Mouse (Mus musculus) naive thymus-derived CD4-positive, alpha-beta T cell, adult 2 months (primary cell): ENCODE data around the gene Igf2.

ENCODE experiments used
- DNase-seq: peaks from one replicate; pipeline ENCODE4 v3.0.0-alpha.2; 2011; ENCODE audit warnings: low read depth

The Igf2 gene

DNA sequence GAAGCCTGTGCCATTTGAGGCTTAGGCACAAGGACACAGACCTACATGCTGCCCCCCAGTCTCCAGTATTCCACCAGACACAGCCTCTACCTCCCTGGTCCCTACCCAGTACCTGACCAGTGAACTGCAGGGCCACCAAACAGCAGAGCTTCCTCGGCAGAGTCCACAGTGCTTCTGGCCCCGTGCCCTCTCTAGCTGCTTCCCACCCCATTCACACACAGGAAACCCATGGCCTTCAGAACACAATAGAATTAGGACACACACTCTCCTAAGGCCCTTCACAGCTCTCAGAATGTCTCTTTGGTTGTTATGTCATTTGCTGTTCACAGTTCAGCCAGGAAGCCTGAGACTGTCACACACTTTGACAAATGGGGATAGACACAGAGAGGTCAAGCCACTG lies at the start of gene Igf2:
Gene Igf2 (minus strand): TSS at position 158 of the 400 bp plus-strand sequence.
- no peak for DNase-seq

DNA sequence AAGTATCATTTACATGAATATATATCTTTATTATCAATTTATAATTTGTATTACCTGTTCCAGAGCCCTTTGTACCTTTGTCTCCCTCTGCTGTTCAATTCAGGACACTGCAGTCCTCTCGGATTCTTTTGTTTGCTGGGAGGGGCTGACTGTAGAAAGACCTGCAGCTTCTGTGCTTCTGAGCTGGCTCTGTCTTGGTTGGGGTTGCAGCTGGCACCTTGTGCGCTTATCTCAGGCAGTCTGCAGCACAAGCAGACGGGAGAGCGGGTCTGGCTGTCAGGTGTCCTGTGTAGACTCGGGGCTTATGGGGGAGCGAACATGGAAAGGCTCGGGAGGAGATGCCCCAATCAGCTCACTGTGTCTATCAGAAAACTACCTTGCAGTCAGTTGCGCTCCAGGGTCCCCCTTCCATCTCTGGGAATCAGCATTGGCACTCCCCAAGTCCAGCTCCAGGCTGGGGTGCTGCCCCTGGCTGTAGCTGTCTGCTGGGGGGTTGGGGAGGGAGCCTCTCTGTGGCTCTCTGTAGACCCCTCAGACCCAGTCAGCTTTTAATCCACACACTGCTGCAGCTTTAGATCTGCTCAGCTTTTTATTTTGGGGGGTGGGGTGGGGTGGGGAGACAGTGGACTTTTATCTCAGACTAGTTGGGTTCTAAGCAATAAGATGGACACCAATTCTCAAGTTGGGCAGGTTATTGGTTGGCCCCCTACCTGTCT lies 48.3 kb upstream of the Igf2 start:
- peak; percentile 55 for DNase-seq

DNA sequence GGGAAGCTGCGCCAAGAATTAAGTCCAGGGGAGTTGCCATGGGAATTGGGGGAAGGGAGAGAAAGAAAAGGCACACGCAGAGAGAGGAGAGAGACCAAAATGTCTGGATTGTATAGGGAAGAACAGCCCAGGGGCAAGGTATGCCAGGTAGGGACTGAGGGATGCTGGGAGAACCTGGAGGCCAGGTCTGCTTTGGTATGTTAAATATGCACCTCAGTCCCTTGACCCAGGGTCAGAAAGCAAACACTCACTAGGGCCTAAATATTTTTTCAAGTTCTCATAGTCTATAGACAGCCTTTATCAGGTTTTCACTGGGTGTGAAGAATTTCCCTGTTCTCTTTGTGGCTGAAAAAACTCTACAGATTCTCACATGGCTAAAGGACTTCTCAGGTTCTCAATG lies 40.3 kb upstream of the Igf2 start:
- DNase-seq = no peak

DNA sequence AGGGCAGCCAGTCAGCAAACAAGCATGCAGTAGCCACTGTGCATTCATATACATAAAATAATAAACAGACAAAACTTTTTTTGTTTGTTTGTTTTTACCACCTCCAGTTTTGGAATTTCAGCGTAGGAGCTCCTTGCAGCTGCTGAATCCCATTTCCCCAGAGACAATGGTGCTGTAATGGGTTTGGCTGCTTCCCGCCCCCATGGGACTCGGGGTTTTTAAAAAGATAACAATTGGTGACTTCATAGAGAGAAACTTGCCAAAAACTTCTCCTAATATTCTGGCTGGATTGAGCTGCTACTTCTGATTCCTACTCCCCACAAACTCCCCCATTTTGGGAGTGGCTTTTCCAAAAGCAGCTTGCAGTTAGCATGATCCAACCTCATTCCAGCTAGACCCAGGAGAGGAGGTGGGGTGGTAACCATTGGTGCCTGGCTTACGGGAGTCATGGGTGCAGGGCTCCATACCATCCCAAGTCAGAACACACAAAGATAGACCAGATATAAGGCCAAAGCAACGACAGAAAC lies 32.8 kb upstream of the Igf2 start:
- DNase-seq = no peak

DNA sequence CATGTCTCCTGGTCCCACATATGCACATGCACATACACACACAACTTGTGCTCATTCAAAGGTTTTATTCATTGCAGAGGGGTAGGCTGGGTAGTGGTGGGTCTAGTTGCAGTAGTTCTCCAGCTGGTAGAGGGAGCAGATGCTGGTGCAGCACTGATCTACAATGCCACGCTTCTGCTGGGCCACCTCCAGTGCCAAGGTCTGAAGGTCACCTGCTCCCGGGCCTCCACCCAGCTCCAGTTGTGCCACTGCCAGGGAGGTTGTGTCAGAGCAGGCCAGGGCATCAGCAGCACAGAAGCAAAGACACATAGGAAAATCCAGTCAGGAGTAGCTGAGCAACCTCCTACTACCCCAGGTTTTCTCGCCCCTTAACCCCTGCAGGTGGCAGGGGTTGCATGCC lies 12.0 kb upstream of the Igf2 start:
- DNase-seq = no peak

DNA sequence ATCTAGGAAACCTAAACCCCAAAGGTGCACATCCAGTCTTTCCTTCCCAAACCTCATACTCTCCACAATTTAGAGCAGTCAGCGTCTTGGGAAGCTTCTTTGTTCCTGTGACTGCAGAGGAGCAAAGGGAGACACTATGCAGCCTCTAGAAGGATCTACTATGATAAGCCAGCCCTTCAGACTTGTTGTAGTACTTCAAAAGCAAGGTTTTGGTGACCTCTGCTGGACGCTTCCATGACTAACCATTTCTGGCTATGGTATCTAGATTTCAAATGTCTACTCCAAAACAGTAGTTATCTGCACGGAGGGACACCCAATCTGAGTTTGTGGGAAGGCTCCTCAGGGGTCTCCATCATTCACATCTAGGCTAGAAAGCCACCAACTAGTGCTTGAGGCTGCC lies 9.0 kb upstream of the Igf2 start:
- peak; percentile 29 for DNase-seq

DNA sequence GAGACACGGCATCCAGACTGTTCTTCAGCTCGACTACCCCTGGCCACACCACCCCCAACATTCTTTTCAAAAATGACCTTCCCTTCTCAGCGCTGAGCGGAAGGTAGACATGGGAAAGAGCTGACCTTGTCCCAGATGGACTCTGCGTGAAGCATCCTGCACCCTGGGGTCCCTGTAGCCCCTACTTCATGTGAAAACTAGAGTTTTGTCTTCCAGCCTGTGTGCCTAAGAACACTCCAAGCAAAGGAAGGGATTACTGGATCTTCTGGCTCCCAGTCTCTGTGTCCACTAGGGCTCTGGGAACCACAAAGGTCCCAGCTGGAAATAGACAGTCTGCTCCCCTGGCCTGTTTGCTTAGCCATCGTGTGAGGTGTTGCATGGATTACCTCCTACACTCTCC lies 8.5 kb upstream of the Igf2 start:
- DNase-seq = no peak

DNA sequence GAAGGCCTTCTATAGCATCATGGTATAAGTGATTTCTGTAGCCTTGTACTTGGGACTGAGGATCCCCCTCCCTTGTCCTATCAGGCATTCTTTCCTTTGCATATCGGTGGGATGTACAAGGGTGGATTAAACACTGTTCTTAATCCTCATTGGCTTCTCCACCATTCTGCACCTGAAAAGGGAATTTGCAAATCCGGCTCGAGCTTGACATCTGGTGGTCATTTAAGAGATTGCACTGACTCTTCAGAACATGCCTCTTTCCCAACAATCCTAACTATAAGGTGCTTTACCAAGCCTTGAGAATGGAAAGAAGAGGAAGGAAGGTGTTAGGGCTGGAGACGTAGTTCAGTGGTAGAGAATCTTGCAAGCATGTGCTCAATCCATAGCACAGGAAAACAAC lies 5.5 kb upstream of the Igf2 start:
- peak; percentile 47 for DNase-seq

DNA sequence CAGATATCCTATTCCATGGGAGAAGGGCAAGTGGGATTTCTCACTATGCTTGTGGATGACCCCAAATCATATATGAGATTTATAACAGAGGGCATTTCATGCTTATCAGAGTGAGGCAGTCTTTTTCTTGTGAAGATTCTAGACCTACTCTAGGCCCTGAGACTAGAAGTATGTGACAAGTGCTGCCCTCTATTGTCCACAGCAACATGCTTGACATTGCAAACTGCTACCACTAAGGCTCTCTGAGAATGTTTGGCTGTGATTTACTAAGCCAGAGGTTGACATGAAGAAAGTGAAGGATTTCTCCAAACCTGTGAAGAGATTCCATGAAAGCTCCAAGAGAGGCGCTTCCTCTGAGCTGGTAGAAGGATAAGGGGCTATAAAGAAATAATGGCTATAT lies 4.5 kb upstream of the Igf2 start:
- no peak for DNase-seq

DNA sequence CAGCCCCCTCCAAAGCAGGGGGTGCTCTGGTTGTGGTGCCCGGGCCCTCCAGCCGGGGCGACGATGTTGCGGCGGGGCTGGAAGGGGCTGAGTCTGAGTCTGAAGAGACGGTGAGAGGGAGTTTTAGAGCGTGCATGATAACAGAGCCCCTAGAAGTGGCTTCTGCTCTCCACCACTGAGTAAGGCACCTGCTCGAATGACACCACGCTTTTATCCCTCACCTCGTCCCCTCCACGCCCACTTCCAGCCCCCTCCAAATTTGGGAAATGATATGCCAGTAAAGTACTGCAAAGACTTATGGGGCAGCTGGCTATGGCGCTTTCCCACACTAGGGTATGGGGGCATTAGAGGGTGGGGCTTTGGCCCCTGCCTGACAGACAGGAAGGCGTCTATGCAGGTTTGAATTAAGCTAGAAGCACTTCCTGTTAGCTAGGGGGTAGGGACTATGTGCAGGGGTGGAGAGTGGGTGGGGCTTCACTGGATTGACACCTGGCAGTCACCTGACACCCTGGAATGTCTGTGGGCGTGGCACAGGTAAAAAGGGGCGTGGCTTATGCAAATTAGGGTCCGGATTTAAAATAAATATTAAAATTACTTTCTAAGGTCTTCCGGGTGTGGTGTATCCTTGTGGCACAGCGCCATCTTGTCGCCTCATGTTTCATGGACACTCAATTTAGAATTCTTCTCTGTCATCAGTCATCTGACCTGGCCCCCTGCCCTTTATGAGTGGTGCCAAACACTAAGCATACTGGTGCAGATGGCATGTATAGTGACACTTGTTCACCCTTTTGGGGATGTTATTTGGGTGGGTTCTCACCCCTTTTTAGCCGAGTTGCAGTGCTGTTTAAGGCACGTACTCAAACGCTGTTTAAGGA lies 3.4 kb upstream of the Igf2 start, which contains the start of gene Gm49394:
Gene Gm49394 (minus strand): TSS at position 192 of the 875 bp plus-strand sequence.
- no peak for DNase-seq

DNA sequence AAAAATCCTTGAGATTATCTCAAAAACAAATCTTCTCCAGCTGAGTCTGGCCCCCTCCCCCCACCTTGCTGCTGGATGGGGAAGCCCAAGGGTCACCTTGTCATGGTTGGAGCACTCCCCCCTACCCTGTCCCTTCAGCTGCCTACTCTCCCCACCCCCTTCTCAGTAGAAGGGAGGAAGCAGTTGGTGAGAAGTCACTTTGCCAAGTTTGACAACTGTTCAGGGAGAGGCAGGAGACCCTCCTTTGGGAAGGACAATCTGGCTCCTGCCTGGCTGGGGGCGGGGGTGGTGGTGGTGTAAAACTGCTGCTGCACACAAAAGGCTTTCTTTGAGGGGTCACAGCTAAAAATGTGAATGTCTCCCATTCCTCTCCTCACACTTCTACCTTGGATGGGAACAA lies 1.7 kb upstream of the Igf2 start:
- DNase-seq = no peak

DNA sequence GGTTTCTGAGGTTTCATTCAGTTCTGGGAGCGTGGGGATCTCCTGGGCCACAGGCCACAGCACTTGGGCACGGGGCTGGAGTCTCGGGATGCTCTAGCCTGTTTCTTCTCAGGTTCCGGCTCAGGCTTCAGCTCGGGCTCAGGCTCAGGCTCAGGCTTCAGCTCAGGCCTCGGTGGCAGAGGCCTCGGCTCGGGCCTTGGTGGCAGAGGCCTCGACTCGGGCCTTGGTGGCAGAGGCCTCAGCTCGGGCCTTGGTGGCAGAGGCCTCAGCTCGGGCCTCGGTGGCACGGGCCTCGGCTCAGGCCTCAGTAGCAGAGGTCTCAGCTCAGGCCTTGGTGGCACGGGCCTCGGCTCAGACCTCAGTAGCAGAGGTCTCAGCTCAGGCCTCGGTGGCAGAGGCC lies 905 bp upstream of the Igf2 start:
- no peak for DNase-seq

DNA sequence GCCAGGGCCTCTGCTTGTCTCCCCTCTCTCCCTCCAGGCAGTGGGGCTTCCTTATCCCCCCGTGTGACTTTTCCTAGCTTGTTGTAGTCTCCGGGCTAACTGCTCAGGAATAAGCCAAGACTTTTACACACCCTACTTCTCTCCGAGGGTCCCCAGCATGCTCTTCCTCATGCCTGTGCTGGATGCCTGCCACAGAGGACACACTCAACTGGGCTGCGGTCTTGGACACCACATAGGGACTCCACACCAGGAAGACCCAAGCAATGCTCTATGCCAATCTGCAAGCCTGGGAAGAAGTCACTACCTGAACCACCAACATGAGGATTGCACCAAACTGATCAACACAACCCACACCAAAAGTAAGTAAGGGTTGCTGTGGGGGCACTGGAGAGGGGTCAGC lies 507 bp downstream of the Igf2 start:
- no peak for DNase-seq

DNA sequence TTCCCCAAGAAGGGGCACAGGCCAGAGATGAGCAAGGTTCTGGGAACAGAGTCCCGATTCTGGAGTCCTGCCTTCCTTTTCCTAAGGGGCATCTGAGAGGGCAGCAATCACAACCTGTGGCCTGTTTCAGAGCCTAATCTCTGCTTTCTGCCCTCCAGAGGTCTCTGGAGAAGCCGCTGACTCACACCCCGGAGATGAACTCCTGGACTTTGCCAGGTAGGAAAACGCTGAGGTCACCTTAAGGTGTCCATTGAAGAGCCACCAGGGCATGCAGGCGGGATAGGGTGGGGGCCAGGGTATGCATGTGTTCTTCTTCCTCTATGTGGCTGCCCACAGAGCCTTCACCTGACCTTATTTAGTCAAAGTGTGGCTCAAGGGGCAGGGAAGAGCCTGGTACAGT lies 1.3 kb downstream of the Igf2 start:
- DNase-seq = no peak

DNA sequence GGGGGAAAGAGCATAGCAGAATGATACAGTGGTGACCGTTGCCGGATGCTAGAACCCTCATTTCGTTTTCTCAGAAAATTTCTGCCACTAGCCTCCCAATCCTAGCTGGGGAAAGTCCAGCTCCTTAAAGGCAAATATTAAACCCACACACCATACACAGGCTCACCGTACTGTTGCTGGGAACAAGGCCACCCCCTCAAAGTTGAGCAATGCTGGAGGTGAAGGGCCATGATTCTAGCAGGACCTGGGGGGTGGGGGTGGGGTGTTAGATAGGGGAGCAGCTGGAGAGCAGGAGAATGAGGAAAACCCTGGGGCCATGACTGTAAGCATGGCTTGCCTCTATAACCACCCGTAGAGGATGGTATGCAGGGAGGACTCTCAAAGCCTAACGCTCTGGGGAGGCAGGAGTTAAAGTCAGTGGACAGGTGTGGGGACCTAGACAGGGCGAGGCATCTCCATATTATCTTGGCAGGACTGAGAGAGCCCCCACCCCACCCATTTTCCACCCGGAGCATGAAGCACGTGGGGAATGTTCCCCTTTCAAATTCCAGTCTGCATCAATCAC lies 2.1 kb downstream of the Igf2 start:
- DNase-seq = no peak

DNA sequence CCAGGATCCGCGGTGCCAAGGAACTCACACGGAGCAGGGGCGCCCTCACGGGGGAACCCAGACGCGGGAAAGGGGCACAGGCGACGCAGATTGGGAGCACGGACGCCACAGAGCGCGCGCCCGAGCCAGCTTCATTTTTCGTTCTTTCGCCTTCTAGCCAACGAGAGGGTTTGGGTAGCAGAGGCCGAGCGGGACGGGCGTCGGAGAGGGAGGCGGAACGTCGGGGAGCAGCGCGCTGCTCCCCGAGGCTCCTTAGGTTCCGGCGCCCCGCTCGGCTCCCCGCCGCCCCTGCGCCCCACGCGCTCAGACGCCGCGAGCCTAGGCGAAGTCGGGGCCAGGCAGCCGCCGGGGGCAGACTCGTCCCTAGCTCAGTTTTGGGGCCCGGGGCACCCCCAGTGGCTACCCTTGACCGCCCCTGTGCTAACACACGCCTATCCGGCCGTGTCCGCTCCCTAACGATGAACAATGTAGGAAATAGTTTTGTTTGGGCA lies 2.6 kb downstream of the Igf2 start:
- no peak for DNase-seq

DNA sequence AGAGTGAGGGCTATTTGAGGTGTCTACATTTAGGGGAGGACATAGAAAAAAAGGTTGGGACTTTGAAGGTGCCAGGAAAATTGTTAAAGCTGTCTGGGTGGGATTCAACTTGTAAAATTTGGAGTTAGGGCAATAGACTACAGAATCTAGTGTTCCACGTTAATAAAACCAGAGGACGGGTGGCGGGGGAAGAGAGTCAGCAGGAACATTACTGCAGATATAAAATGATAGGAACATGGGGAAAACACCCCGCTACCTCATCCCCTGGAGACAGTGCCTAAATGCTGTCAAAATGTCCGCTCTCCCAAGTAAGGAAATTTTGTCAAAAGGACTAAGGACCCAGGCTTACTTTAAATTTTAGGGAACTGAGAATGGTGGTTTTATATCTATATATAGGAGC lies 3.5 kb downstream of the Igf2 start:
- DNase-seq = no peak

DNA sequence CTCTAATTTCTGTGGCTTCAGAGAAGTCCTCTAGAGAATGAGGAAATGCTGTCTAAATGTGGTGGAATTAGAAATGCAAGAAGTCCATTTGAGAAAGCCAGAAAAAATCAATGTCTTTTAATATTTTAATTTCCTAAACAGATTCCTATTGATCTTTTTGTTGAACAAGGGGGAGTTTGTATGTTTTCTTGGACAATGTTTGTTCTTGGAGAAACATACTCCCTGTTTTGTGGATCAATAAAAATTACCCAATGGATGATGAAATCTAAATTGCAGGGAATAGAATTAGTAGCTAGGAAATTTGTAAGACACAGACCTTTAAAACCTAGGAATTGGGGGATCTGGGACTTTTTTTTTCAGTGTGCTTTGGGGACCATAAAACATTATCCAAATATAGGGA lies 4.8 kb downstream of the Igf2 start:
- DNase-seq = no peak

DNA sequence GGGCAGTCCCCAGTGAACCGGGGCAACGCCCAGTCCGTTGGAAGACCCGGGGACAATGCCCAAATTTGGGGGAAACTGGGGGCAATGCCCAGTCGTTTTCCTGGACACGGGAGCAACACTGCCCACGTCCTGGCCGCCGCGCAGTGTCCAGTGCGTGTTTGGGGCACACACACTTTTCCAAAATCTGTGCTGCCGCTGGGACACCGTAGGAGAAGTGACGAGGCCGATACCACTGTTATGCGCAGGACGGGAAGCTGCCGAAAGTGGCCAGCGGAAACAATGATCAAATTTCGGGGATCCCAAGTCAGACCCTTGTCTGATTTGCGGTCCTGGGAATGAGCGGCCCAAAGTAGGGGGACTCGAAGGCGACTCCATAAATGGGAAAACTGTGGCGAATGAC lies 5.6 kb downstream of the Igf2 start:
- DNase-seq = no peak

DNA sequence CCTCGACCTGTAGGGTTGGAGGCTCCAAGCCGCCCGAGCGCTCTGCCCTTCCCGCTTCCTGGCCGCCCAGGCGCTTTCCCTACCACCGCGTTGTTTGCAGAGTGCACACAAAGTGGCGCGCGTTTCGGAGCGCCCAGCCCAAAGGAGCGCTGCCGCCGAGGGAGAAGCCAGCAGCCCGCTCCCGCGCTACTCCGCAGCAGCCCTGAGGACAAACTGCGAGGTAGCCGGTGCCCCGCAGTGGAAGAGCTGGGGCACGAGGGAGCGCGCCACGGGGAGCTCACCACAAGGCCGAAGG lies 6.0 kb downstream of the Igf2 start:
- no peak for DNase-seq

DNA sequence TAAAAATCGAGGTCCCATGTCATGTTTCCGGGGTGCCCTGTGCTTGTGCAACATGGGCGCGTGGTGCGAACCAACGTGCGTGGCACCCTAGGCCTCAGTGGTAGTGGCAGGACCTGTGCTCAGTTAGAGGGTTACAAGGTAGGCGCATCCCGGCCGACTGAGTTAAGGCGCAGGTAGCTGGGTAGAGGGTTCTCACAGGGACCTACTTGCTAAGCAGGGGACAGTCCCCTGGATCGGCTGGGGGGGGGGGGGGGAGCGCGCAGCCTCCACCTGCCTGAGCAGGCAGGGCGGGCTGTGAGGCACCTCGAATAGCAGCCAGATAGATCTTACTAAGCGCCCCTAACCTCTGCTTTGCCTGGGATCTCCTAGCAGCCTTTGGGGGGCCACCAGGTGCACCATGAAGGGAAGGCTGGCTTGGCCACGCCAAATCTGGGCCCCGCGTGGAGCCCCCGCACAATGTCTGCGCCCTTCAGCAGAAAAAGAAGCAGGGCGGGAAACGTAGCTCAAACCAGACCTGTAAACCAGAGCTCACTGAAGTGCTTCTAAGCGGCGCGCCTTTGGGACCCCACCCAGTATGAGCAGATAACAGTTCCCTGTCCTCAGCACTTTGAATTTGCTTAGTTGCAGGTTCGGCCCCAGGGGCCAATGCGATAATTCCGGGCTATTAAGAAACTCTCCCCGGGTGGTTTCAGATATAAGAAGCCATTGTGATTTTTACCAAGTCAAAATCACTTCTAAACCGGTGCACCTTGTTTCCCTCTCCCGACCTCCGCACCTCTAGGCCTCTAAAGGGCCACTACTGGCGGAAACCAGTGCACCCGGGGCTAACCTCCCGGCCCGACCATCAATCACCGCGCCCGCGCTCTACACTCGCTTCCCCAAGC lies 6.6 kb downstream of the Igf2 start:
- DNase-seq = no peak

DNA sequence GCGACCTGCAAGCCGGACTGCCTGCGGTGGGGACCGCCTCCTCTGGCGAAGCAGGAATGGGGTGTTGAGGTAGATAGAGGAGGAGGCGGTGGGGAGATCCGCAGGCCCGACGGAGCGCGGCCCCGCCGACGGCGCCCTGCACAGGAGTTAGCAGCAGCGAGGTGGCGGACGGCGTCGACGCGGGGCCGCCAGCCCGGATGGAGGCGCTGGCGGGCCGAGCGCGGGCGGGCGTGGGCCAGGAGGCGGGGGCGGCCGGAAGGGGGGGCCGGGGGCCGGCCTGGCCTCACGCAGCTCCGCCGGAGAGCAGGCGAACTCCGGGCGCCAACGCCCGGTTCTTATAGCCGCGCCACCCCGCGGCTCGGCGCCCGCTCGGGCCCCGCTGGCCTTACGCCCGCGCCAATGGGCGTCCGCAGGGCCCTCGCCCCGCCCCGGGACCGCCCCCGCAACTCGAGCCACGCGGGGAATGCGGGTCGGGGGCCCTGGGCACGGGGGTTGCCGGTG lies 7.4 kb downstream of the Igf2 start:
- DNase-seq = no peak
